Mouse (Mus musculus): ENCODE data around the gene Gramd1a. TPM values are rescaled to one million over a fixed set of nuclear protein-coding genes. Genes with fewer than 3 reads are reported as not detected.

The Gramd1a gene
- total RNA-seq (2023): 100 to 1,000 TPM in 1 of 2 experiments, 10 to 100 TPM in 1; 91.2 to 105 TPM

GRCm38 (mm10) chr7:31155296-31156033 lies at the start of gene Gramd1a:
TSS of gene Gramd1a (minus strand) at chr7:31155896.

GRCm38 (mm10) chr7:31126851-31127724 lies 28.6 kb downstream of the Gramd1a start, which contains the start of gene Scn1b:
TSS of gene Scn1b (minus strand) at chr7:31127003.

GRCm38 (mm10) chr7:31115182-31115581 lies 40.5 kb downstream of the Gramd1a start, which contains the start of gene Hpn:
TSS of gene Hpn (minus strand) at chr7:31115290.

Other genes with a start within 250 kb of the Gramd1a start
- 1 to 10 TPM; 1.3 to 1.6 TPM for gene Mag, start 241.0 kb downstream of the Gramd1a start, total RNA-seq (2023)
- not detected for gene Hamp2, start 231.2 kb downstream of the Gramd1a start, total RNA-seq (2023)
- gene Hamp, start 211.9 kb downstream of the Gramd1a start, total RNA-seq (2023): not detected
- 100 to 1,000 TPM; 119 to 124 TPM for gene Usf2, start 199.1 kb downstream of the Gramd1a start, total RNA-seq (2023)
- 1 to 10 TPM; 2.5 to 3.2 TPM for gene Lsr, start 182.4 kb downstream of the Gramd1a start, total RNA-seq (2023)
- under 1 TPM; 0.46 to 0.72 TPM for gene Fam187b, start 182.1 kb downstream of the Gramd1a start, total RNA-seq (2023)
- 100 to 1,000 TPM; 644 to 721 TPM for gene Fxyd5, start 113.4 kb downstream of the Gramd1a start, total RNA-seq (2023)
- gene Fxyd7, start 104.4 kb downstream of the Gramd1a start, total RNA-seq (2023): not detected
- not detected for gene Fxyd1, start 98.7 kb downstream of the Gramd1a start, total RNA-seq (2023)
- gene Lgi4, start 96.6 kb downstream of the Gramd1a start, total RNA-seq (2023): not detected
- not detected for gene Fxyd3, start 79.2 kb downstream of the Gramd1a start, total RNA-seq (2023)
- 1 to 10 TPM; 2.6 to 3.3 TPM for gene Hpn, start 40.6 kb downstream of the Gramd1a start, total RNA-seq (2023)
- 1 to 10 TPM; 4.1 to 5.5 TPM for gene Scn1b, start 28.9 kb downstream of the Gramd1a start, total RNA-seq (2023)
- not detected for gene Scgb2b2, start 134.6 kb upstream of the Gramd1a start, total RNA-seq (2023)
- not detected for gene Scgb1b2, start 135.9 kb upstream of the Gramd1a start, total RNA-seq (2023)
- not detected for gene Scgb2b3, start 206.2 kb upstream of the Gramd1a start, total RNA-seq (2023)
- gene Scgb1b3, start 219.7 kb upstream of the Gramd1a start, total RNA-seq (2023): not detected

Measured in neutrophil, adult 83 days (primary cell).